Mouse (Mus musculus): ENCODE results near the gene Abhd13. TPM values are rescaled to one million over a fixed set of nuclear protein-coding genes. Genes with fewer than 3 reads are reported as not detected.

Abhd13 gene
- total and polyA plus RNA-seq, 3 experiments = 14.0 to 15.5 TPM; not detected in 1

- peak; percentile 51 for DNase-seq (ENCODE audit: low read depth, low spot score)
- H3K4me1 ChIP-seq (ENCODE audit: control insufficient read depth in 1 of 2, insufficient read depth in 2 of 2, low read length in 2 of 2) = peaks cover 0 to 21% of the 10 kb centered on the region in 2 experiments; a peak in 3 of 4 replicates
- H3K9ac ChIP-seq (ENCODE audit: control insufficient read depth, low read depth, low read length, poor library complexity, severe bottlenecking) = peak overlapping the region; percentile 34; the same call in 1 of the 2 replicates
- H3K36me3 ChIP-seq (ENCODE audit: control insufficient read depth in 1 of 2, insufficient read depth in 2 of 2, low read length in 2 of 2) = peaks cover 0 to 35% of the 10 kb centered on the region in 2 experiments; a peak in 2 of 4 replicates
- no peaks in the 10 kb centered on the region for H3K9me3 ChIP-seq (replicated peaks; ENCODE audit: insufficient read depth, low read length)
- peak overlapping the region; percentile 79 for H3K27ac ChIP-seq (ENCODE audit: control insufficient read depth, low read depth, low read length)
- peak overlapping the region; percentile 3 to 10; a peak in 2 of 4 replicates for H3K4me3 ChIP-seq (ENCODE audit: control insufficient read depth in 1 of 2, insufficient read depth in 1 of 2, low read depth in 2 of 2, low read length in 2 of 2)
- TF ChIP-seq POLR2AphosphoS2 (IDR thresholded peaks at IDR 0.05; ENCODE audit: low read length) (no peak), GABPA (IDR thresholded peaks at IDR 0.05; ENCODE audit: low read depth, low read length) (no peak), MEF2A (IDR thresholded peaks at IDR 0.05; ENCODE audit: extremely low read depth, insufficient replicate concordance, low read depth, low read length, poor library complexity, severe bottlenecking) (no peak), EP300 (IDR thresholded peaks at IDR 0.05; ENCODE audit: low read depth in 1 of 2, low read length in 2 of 2) (no peak), RAD21 (IDR thresholded peaks at IDR 0.05; ENCODE audit: low read depth, low read length) (no peak), CHD1 (IDR thresholded peaks at IDR 0.05; ENCODE audit: low read depth, low read length) (no peak), MXI1 (IDR thresholded peaks at IDR 0.05; ENCODE audit: low read depth, low read length) (no peak), USF2 (IDR thresholded peaks at IDR 0.05; ENCODE audit: borderline replicate concordance in 1 of 2, insufficient read depth in 1 of 2, low read depth in 1 of 2, low read length in 2 of 2) (no peak), SIN3A (IDR thresholded peaks at IDR 0.05; ENCODE audit: low read length) (no peak), ELF1 (IDR thresholded peaks at IDR 0.05; ENCODE audit: low read depth, low read length) (no peak), MAZ (IDR thresholded peaks at IDR 0.05; ENCODE audit: low read depth, low read length) (no peak)
- no peaks in the 10 kb centered on the region for H3K27me3 ChIP-seq (ENCODE audit: control insufficient read depth in 1 of 2, insufficient read depth in 2 of 2, low read length in 2 of 2)
- H3K79me2 ChIP-seq (ENCODE audit: control insufficient read depth, insufficient read depth, low read length, poor library complexity) = peaks cover 57% of the 10 kb centered on the region
Measured at GRCm38 (mm10) chr8:9979746-9980145, 2.2 kb downstream of the Abhd13 start.

- H3K36me3 ChIP-seq (ENCODE audit: control insufficient read depth in 1 of 2, insufficient read depth in 2 of 2, low read length in 2 of 2) = peaks cover 0 to 32% of the 10 kb centered on the region in 2 experiments; a peak in 3 of 4 replicates
- H3K4me3 ChIP-seq (ENCODE audit: control insufficient read depth in 1 of 2, insufficient read depth in 1 of 2, low read depth in 2 of 2, low read length in 2 of 2) = peak overlapping the region in 1 of 2 experiments; percentile 3; a peak in 2 of 4 replicates
- DNase-seq (ENCODE audit: low read depth, low spot score) = peak; percentile 65
- TF ChIP-seq E2F4 (IDR thresholded peaks at IDR 0.05; ENCODE audit: borderline replicate concordance, low read depth, low read length) (no peak), EP300 (IDR thresholded peaks at IDR 0.05; ENCODE audit: low read depth in 1 of 2, low read length in 2 of 2) (peak; percentile 81 to 89), SIN3A (IDR thresholded peaks at IDR 0.05; ENCODE audit: low read length) (peak; percentile 70; the same call in 1 of the 2 replicates), GATA1 (IDR thresholded peaks at IDR 0.05; ENCODE audit: low read depth, low read length) (peak; percentile 73), MYB (IDR thresholded peaks at IDR 0.05; ENCODE audit: low read depth, low read length) (peak; percentile 85), RCOR1 (IDR thresholded peaks at IDR 0.05; ENCODE audit: low read depth, low read length) (0 out of 2 replicates have a peak, but pooled peaks have one; percentile 27), RAD21 (IDR thresholded peaks at IDR 0.05; ENCODE audit: low read depth, low read length) (no peak), ETS1 (IDR thresholded peaks at IDR 0.05; ENCODE audit: low read depth, low read length) (0 out of 2 replicates have a peak, but pooled peaks have one; percentile 33), MYC (IDR thresholded peaks at IDR 0.05; ENCODE audit: low read depth, low read length) (0 out of 2 replicates have a peak, but pooled peaks have one; percentile 41), TCF12 (IDR thresholded peaks at IDR 0.05; ENCODE audit: low read depth, low read length) (0 out of 2 replicates have a peak, but pooled peaks have one; percentile 56)
- H3K79me2 ChIP-seq (ENCODE audit: control insufficient read depth, insufficient read depth, low read length, poor library complexity) = peaks cover 58% of the 10 kb centered on the region
- no peaks in the 10 kb centered on the region for H3K27me3 ChIP-seq (ENCODE audit: control insufficient read depth in 1 of 2, insufficient read depth in 2 of 2, low read length in 2 of 2)
- H3K9ac ChIP-seq (ENCODE audit: control insufficient read depth, low read depth, low read length, poor library complexity, severe bottlenecking) = no peak overlapping the region
- peaks cover 0 to 20% of the 10 kb centered on the region in 2 experiments; a peak in 3 of 4 replicates for H3K4me1 ChIP-seq (ENCODE audit: control insufficient read depth in 1 of 2, insufficient read depth in 2 of 2, low read length in 2 of 2)
- no peaks in the 10 kb centered on the region for H3K9me3 ChIP-seq (replicated peaks; ENCODE audit: insufficient read depth, low read length)
- peak overlapping the region; percentile 79 for H3K27ac ChIP-seq (ENCODE audit: control insufficient read depth, low read depth, low read length)
Measured at GRCm38 (mm10) chr8:9980188-9980587, 2.7 kb downstream of the Abhd13 start.

Measured in MEL (cell line).